Mouse (Mus musculus) right cerebral cortex, postnatal 14 days (tissue): ENCODE results near the gene Kif5a.

Experiments used
- DNase-seq: peaks from one replicate; pipeline ENCODE4 v3.0.0; 2022

Gene Kif5a

GRCm38 (mm10) chr10:127189651-127190381 lies 73.3 kb downstream of the Kif5a start, which contains the start of gene Arhgef25:
Arhgef25 (minus strand) TSS chr10:127190083.
- no peak for DNase-seq

GRCm38 (mm10) chr10:127189116-127189650 lies 74.0 kb downstream of the Kif5a start:
- no peak for DNase-seq

- DNase-seq, result peak; percentile 55
Observed at GRCm38 (mm10) chr10:127188465-127189115, 74.6 kb downstream of the Kif5a start.

GRCm38 (mm10) chr10:127188079-127188453 lies 75.1 kb downstream of the Kif5a start:
- DNase-seq, result no peak

GRCm38 (mm10) chr10:127187371-127188078 lies 75.6 kb downstream of the Kif5a start:
- peak; percentile 56 for DNase-seq

GRCm38 (mm10) chr10:127186451-127186850 lies 76.7 kb downstream of the Kif5a start:
- no peak for DNase-seq

- no peak for DNase-seq
Observed at GRCm38 (mm10) chr10:127185506-127185905, 77.6 kb downstream of the Kif5a start.

GRCm38 (mm10) chr10:127185101-127185500 lies 78.0 kb downstream of the Kif5a start:
- DNase-seq, result peak; percentile 67

- DNase-seq, result no peak
Observed at GRCm38 (mm10) chr10:127183759-127184158, 79.4 kb downstream of the Kif5a start.

GRCm38 (mm10) chr10:127182624-127183023 lies 80.5 kb downstream of the Kif5a start:
- no peak for DNase-seq

- DNase-seq, result no peak
Observed at GRCm38 (mm10) chr10:127181566-127181965, 81.6 kb downstream of the Kif5a start.

- DNase-seq, result no peak
Observed at GRCm38 (mm10) chr10:127180695-127181047, 82.5 kb downstream of the Kif5a start.

GRCm38 (mm10) chr10:127179871-127180694 lies 83.1 kb downstream of the Kif5a start, which contains the start of gene Slc26a10:
Slc26a10 (minus strand) TSS chr10:127180645.
- no peak for DNase-seq

GRCm38 (mm10) chr10:127178286-127179027 lies 84.7 kb downstream of the Kif5a start:
- DNase-seq, result no peak

- DNase-seq, result peak; percentile 78
Observed at GRCm38 (mm10) chr10:127177719-127178118, 85.4 kb downstream of the Kif5a start.

GRCm38 (mm10) chr10:127177235-127177634 lies 85.9 kb downstream of the Kif5a start:
- DNase-seq, result no peak

GRCm38 (mm10) chr10:127176756-127177155 lies 86.4 kb downstream of the Kif5a start:
- DNase-seq, result no peak

- DNase-seq, result no peak
Observed at GRCm38 (mm10) chr10:127176228-127176627, 86.9 kb downstream of the Kif5a start.
